Mouse (Mus musculus) thymus, adult 2 months (tissue): ENCODE results near the gene Ebf4. TPM values are rescaled to one million over a fixed set of nuclear protein-coding genes. Genes with fewer than 3 reads are reported as not detected.
"Not testable (repeated sequence)": the region's sequence is repeated elsewhere in the genome, so short reads cannot be mapped to it uniquely, and the experiment has no call there.

Source experiments
- DNase-seq: peaks from one replicate; pipeline ENCODE4 v3.0.0; 2021
- H3K27ac ChIP-seq: fragments of 200-500 bp; 2 replicates; pipeline ENCODE4 v1.5.1; 2012; ENCODE audit warnings: low read length, control low read depth; ENCODE audit not compliant: control insufficient read depth, insufficient read depth
- H3K27me3 ChIP-seq: fragments of 200-500 bp; 2 replicates; pipeline ENCODE4 v1.6.1; 2012; ENCODE audit warnings: mild to moderate bottlenecking, low read length, moderate library complexity, mixed read lengths; ENCODE audit not compliant: control insufficient read depth, insufficient read depth
- H3K36me3 ChIP-seq: fragments of 200-500 bp; 2 replicates; pipeline ENCODE4 v1.6.1; 2012; ENCODE audit warnings: mild to moderate bottlenecking, low read length, moderate library complexity; ENCODE audit not compliant: control insufficient read depth, insufficient read depth
- H3K4me1 ChIP-seq: fragments of 200-500 bp; replicated peaks from 2 replicates; pipeline ENCODE4 v1.6.1; 2012; ENCODE audit warnings: low read length; ENCODE audit not compliant: control insufficient read depth, insufficient read depth
- H3K4me3 ChIP-seq: fragments of 200-500 bp; 2 replicates; pipeline ENCODE4 v1.5.1; 2012; ENCODE audit warnings: mild to moderate bottlenecking, low read length, control low read depth, moderate library complexity; ENCODE audit not compliant: control insufficient read depth, insufficient read depth
- CTCF ChIP-seq: fragments of 200-500 bp; IDR thresholded peaks from 2 replicates; pipeline ENCODE4 v1.5.1; 2012; ENCODE audit warnings: mild to moderate bottlenecking, control low read depth, low read length, moderate library complexity, borderline replicate concordance; ENCODE audit not compliant: control insufficient read depth, poor library complexity, insufficient read depth; ENCODE audit errors: extremely low read depth
- POLR2A ChIP-seq: fragments of 200-500 bp; IDR thresholded peaks from 2 replicates; pipeline ENCODE4 v1.6.1; 2012; ENCODE audit warnings: mild to moderate bottlenecking, low read length, control low read depth, moderate library complexity; ENCODE audit not compliant: control insufficient read depth, poor library complexity, insufficient read depth; ENCODE audit errors: extremely low read depth
- whole genome bisulfite sequencing: fragments of 180-500 bp; shearing (Covaris S2); methylation state at CpG from one replicate; pipeline ENCODE4 v1.1.7; 2018; 5-methylcytosine and 5-hydroxymethylcytosine counted together
- polyA plus RNA-seq: library from polyadenylated mRNA; depleted of rRNA; stranded (reverse); fragments of >200 nt; gene quantifications from 2 replicates; pipeline ENCODE4 v1.2.3, GENCODE M21; 2012

Ebf4 gene
- polyA plus RNA-seq, 1 experiment, result 0.78 TPM

- Histone ChIP-seq H3K4me3 (no peak overlapping the region), H3K27me3 (no peaks in the 10 kb centered on the region), H3K27ac (no peak overlapping the region), H3K4me1 (no peaks in the 10 kb centered on the region), H3K36me3 (no peaks in the 10 kb centered on the region)
- DNase-seq, result no peak
- TF ChIP-seq CTCF (no peak), POLR2A (no peak)
- 95% methylated on average over 8 of the region's 8 CpGs for WGBS
Measured at GRCm38 (mm10) chr2:130353411-130353810, 58.4 kb downstream of the Ebf4 start.

GRCm38 (mm10) chr2:130353889-130354288 lies 58.9 kb downstream of the Ebf4 start:
- Histone ChIP-seq H3K27ac (no peak overlapping the region), H3K4me1 (no peaks in the 10 kb centered on the region), H3K4me3 (no peak overlapping the region), H3K27me3 (no peaks in the 10 kb centered on the region), H3K36me3 (no peaks in the 10 kb centered on the region)
- TF ChIP-seq POLR2A (no peak), CTCF (no peak)
- no peak for DNase-seq
- WGBS, result 76% methylated on average over 3 of the region's 3 CpGs

GRCm38 (mm10) chr2:130357551-130357950 lies 62.6 kb downstream of the Ebf4 start:
- Histone ChIP-seq H3K27ac (no peak overlapping the region), H3K4me3 (no peak overlapping the region), H3K36me3 (no peaks in the 10 kb centered on the region), H3K27me3 (peaks cover 11% of the 10 kb centered on the region; the same call in 1 of the 2 replicates), H3K4me1 (no peaks in the 10 kb centered on the region)
- TF ChIP-seq POLR2A, result no peak
- DNase-seq, result no peak
- WGBS, result 92% methylated on average over 5 of the region's 5 CpGs

GRCm38 (mm10) chr2:130358852-130359251 lies 63.9 kb downstream of the Ebf4 start:
- no peak for TF ChIP-seq CTCF
- no peak for TF ChIP-seq POLR2A
- 24% methylated on average over 5 of the region's 5 CpGs for WGBS
- no peak overlapping the region for H3K4me3 ChIP-seq
- no peak overlapping the region for H3K27ac ChIP-seq
- peaks cover 14% of the 10 kb centered on the region; the same call in 1 of the 2 replicates for H3K27me3 ChIP-seq
- no peak for DNase-seq
- H3K36me3 ChIP-seq, result no peaks in the 10 kb centered on the region
- no peaks in the 10 kb centered on the region for H3K4me1 ChIP-seq

- H3K4me1 ChIP-seq, result no peaks in the 10 kb centered on the region; the same call in 1 of the 2 replicates
- TF ChIP-seq CTCF, result no peak
- TF ChIP-seq POLR2A, result no peak
- H3K36me3 ChIP-seq, result no peaks in the 10 kb centered on the region
- H3K27me3 ChIP-seq, result peaks cover 17% of the 10 kb centered on the region; the same call in 1 of the 2 replicates
- H3K4me3 ChIP-seq, result no peak overlapping the region
- peak; percentile 39 for DNase-seq
- no peak overlapping the region for H3K27ac ChIP-seq
- WGBS, result 8% methylated on average over 14 of the region's 14 CpGs
Measured at GRCm38 (mm10) chr2:130362511-130363026, 67.6 kb downstream of the Ebf4 start.

- DNase-seq, result peak; percentile 17
- Histone ChIP-seq H3K27me3 (peaks cover 8% of the 10 kb centered on the region; the same call in 1 of the 2 replicates), H3K27ac (no peak overlapping the region), H3K36me3 (no peaks in the 10 kb centered on the region), H3K4me1 (no peaks in the 10 kb centered on the region; the same call in 1 of the 2 replicates), H3K4me3 (no peak overlapping the region)
- TF ChIP-seq CTCF (no peak), POLR2A (no peak)
- WGBS, result 12% methylated on average over 30 of the region's 30 CpGs
Measured at GRCm38 (mm10) chr2:130365211-130366094, 70.5 kb downstream of the Ebf4 start.

GRCm38 (mm10) chr2:130367386-130367785 lies 72.4 kb downstream of the Ebf4 start:
- DNase-seq, result no peak
- Histone ChIP-seq H3K27ac (no peak overlapping the region), H3K27me3 (peaks cover 6% of the 10 kb centered on the region; the same call in 1 of the 2 replicates), H3K4me1 (no peaks in the 10 kb centered on the region; the same call in 1 of the 2 replicates), H3K36me3 (no peaks in the 10 kb centered on the region), H3K4me3 (no peak overlapping the region)
- no peak for TF ChIP-seq POLR2A
- TF ChIP-seq CTCF, result no peak
- 69% methylated on average over 4 of the region's 4 CpGs for WGBS

- not testable (repeated sequence) for H3K4me1 ChIP-seq, H3K4me3 ChIP-seq, H3K27ac ChIP-seq, H3K27me3 ChIP-seq, DNase-seq, H3K36me3 ChIP-seq
- 14% methylated on average over 1 of the region's 1 CpGs for WGBS
Measured at GRCm38 (mm10) chr2:130373026-130373425, 78.1 kb downstream of the Ebf4 start.
